Mouse (Mus musculus): Measurements from ENCODE around the gene Catsperd.
"Not testable (repeated sequence)": the region's sequence is repeated elsewhere in the genome, so short reads cannot be mapped to it uniquely, and the experiment has no call there.

DNA sequence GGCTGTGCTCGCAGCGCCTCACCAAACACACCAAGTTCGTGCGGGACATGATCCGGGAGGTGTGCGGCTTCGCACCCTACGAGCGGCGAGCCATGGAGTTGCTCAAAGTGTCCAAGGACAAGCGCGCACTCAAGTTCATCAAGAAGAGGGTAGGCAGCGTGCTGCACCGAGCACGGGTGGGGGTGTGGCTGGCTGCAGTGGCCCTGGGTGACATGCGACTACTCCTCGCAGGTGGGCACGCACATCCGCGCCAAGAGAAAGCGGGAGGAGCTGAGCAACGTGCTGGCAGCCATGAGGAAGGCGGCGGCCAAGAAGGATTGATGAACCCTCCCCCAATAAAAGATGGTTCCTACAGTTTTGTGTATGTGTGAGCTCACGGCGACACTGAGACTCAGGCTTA lies 14.1 kb upstream of the Catsperd start:
- TF ChIP-seq POLR2A (IDR thresholded peaks at IDR 0.05; ENCODE audit: insufficient read depth, low read length); CTCF (IDR thresholded peaks at IDR 0.05; ENCODE audit: low read depth, low read length); EP300 (IDR thresholded peaks at IDR 0.05; ENCODE audit: insufficient read depth, low read depth, low read length): not testable (repeated sequence)
